Mouse (Mus musculus) induced T-regulatory cell, adult 2 months (primary cell): ENCODE data around the gene Klhl33.
A peak's percentile ranks its signal among the peaks of the same experiment; 100 is the strongest.
"Not testable (repeated sequence)": the region's sequence is repeated elsewhere in the genome, so short reads cannot be mapped to it uniquely, and the experiment has no call there.

Experiments used
- DNase-seq: peaks from one replicate; pipeline ENCODE4 v3.0.0-alpha.2; 2012; ENCODE audit warnings: low read depth

Gene Klhl33

GRCm38 (mm10) chr14:50903973-50904827 is 6.9 kb upstream of the Klhl33 start:
- DNase-seq, result peak; percentile 18

- DNase-seq, result not testable (repeated sequence)
Observed at GRCm38 (mm10) chr14:50897992-50898391, 685 bp upstream of the Klhl33 start.

GRCm38 (mm10) chr14:50896747-50897373 is 447 bp downstream of the Klhl33 start:
- no peak for DNase-seq

- DNase-seq, result no peak
Observed at GRCm38 (mm10) chr14:50895985-50896746, 1.1 kb downstream of the Klhl33 start.

GRCm38 (mm10) chr14:50895407-50895806 is 1.9 kb downstream of the Klhl33 start:
- no peak for DNase-seq

DNA sequence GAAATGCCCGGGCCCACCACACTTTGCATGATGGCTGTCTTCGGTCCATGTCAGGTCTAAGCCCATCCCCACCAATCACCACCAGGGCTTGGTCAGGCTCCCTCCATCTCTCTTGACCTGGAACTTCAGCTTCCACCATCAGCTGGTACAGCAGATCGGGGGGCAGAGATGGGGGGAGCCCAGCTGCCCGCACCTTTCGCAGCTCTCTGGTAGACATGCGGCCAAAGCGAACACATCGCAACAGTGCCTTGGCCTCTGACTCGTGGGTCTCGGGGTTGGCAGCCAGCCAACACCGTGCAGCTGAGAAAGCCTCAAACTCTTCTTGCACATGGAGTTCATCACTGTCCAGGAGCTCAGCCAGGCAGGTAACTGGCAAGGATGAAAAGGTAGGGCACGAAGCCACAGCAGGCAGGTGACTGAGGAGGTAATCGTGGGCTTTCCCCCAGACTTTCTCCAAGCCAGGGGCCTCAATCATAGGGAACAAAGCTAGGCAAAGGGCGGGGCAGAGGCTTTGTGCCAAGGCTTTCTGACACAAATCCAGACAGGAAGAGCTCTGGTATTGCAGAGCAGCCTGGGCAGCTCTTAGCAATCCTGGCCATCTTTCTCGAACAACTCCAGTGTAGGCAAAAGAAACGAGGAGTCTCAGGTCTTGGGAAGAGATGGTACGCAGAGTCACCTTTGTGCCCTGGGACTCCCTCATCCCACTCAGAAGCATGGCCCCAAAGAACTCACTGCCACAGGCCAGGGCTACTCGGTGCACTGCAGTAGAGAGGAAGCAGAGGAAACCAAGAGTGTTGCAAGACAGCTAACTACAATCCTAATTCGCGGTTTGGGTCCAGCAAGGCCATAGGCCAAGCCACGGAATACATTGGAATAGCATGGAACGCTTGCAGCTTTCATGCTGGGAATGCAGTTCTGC is 4.5 kb downstream of the Klhl33 start:
- no peak for DNase-seq

DNA sequence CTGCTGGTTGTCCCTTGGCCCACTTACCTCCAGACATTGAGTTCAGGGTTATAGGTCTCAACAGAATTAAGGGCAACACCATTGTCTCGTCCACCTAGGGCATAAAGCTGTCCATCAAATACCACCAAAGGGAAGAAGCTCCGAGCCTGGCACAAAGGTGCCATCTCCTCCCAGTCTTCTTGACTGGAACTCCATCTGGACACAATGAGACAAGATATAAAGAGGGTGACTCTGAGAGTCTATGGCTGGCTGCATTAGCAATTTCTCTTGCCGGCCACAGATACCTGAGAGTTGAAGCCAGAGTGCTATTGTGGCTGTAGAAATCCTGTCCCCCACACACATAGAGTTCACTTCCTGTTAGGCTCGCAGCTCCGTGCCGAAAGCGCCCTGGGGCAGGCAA is 5.2 kb downstream of the Klhl33 start:
- no peak for DNase-seq

DNA sequence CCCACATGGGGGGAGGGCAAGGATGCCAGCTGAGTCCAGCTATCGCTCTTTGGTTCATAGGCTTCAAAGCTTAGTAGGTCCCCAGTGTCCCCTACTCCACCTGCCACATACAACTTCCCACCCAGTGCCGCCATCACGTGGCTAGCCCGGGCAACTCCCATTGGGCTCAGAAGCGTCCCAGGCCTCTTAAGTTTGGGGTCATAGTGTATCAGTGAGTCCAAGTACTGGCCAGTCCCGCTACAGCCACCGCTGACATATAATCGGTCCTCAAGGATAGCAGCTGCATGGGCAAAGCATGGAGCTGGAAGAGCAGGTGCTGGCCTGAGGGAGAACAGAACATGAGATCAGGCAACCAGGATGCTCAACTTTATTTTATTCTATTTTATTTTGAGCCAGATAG is 5.7 kb downstream of the Klhl33 start:
- DNase-seq, result no peak

- no peak for DNase-seq
Observed at GRCm38 (mm10) chr14:50876236-50876950, 20.9 kb downstream of the Klhl33 start.

DNA sequence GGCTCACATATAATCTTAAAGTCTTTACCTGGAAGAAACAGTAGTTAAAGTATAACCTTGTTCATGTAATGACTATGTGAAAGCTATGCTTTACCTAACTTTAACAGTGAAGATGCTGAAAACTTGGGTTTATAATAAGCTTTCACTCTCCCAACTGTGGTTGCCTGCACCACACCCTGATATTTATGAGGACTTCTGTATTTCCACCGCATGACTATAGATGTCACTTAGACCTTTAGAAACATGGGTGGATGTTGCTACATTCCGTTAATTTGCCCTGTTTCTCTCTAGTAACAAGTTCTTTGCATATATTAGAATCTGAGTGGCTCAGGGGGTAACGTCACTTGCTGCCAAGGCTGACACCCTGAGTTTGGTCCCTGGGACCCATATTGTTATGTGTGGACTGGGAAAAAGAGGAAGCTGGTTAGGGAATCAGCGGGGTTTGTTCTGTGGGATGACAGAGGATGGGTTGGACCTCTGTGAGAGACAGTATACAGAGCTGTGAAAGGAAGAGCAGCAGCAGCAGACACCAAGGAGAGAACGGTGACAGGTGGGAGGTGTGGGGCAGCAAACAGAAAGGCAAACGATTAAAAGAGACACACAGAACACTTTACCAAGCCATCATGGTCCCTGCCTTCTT is 21.6 kb downstream of the Klhl33 start:
- no peak for DNase-seq

DNA sequence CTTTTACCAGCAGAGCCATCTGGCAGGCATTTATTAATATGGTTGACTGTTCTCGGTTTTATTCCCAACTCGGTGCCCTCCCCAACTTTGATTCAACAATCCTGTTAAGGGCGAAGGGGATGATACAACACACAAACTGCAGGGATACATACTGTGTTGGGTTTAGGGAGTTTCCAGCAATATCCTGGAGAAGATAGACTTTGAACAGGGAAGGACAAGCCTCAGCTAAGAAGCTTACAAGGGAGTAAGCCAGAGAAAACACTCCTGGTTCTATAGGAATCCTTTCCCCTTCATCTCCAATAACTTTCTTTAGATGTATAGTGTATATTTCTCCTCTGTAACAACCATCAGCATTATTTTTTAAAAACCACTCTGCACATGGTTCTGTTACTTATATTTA is 22.1 kb downstream of the Klhl33 start:
- DNase-seq, result no peak

- DNase-seq, result peak; percentile 36
Observed at GRCm38 (mm10) chr14:50871284-50871683, 26.0 kb downstream of the Klhl33 start.

DNA sequence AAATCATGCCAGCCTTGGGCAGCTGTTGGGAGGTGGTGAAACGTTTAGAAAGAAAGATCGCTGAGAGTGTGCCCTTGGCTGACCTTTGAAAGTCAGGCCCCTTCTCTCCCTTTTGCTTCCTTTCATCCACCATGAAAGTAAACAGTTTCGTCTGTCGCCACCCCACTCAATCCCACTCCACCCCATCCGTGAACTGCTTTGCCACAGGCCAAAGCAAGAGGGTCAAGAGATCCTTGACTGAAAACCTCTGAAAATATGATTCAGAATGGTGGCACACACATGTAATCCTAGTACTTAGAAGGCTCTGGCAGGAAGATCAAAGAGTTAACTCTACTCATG is 26.5 kb downstream of the Klhl33 start:
- no peak for DNase-seq

DNA sequence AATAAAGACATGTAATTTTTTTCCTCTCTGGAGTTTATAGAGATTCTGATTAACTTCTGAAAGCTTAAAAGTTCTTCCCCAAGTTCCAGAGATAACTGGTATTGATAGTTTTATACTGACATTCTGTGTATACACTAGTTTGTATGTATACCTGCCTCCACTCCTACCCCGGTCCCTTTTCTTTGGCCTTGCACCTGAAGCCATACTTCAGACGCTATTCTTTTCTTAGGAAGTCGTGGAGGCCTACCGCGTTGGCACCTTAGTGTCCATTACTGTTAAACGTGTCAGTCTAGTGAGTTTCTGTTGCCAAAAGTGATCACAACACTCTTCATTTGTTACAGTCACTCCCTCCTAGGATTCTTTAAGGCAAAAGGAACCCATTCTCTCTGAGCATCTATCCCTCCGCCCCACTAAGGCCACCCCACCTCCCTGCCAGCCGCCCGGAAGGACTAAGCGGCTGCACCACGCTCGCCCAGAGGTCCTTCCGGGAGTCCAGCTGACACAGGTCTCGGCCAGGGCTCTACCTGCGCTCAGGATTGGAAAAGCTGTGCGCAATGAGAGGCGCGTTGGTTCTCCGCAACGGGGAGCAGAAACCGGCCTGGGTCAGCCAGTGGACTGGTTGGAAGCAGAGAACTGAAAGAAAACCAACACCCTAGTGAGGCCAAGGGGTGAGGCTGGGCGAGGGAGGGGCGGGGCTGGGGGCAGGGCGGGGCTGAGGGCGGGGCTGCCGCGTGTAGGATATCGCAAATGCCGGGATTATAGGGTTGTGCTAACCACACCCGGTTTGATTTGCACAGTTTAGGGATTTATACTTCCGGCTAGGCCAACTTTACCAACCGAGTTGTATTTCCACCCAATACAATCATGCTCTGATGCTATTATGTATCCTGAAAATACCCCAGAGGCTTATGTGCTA is 27.2 kb downstream of the Klhl33 start, which contains the start of gene Tep1:
Gene Tep1, minus strand, starts transcription at position 672 of the 916 bp plus-strand sequence.
- peak; percentile 87 for DNase-seq

GRCm38 (mm10) chr14:50868656-50869055 is 28.7 kb downstream of the Klhl33 start:
- DNase-seq, result no peak

GRCm38 (mm10) chr14:50868211-50868610 is 29.1 kb downstream of the Klhl33 start:
- DNase-seq, result no peak

DNA sequence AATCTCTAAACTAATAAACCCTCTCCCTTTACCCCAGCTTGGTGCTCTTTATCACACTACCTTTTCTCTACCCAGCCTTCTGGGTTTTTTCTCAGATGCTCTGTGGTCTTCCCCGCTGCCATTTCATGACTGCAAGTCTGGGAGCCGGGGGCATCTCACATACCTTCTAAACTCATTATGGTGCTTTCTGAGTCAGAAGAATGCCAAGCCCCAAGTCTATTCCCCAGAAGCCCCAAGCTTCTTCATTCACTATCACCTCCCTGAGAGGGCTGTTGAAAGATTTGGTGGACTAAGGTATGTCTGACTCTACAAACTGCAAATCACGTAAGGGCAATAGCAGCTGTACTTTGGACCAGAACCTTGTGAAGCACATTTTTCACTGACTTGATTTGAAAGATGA is 30.3 kb downstream of the Klhl33 start:
- no peak for DNase-seq

DNA sequence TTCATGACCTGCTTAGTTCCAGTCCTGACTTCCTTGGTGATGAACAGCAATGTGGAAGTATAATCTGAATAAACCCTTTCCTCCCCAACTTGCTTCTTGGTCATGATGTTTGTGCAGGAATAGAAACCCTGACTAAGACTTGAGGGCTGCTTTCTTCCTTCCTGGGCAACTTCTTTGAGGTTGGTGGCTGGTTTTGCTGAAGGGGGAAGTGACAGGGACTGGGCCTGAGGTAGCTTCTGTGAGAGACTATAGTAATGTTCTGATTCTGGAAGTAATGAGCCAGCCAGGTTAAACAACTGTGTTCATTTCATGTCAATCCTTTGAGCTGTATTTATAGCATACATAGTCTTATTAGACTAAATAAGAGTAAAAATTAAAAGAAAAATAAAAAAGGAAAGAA is 32.3 kb downstream of the Klhl33 start:
- peak; percentile 8 for DNase-seq

GRCm38 (mm10) chr14:50862641-50863040 is 34.7 kb downstream of the Klhl33 start:
- no peak for DNase-seq
